ENCODE assay signal across 18 mouse cellular contexts in genomic region chr7:28412826-28413225, GRCm38 (mm10). TPM values are rescaled to one million over a fixed set of nuclear protein-coding genes. Genes with fewer than 3 reads are reported as not detected.
DNase-seq lines count a peak whose midpoint lies in the region; ATAC-seq and TF ChIP-seq lines count a peak whose summit lies in the region.
"Had no signal": no experiment of that assay in that cellular context is flagged by ENCODE, and none has a peak within 500 bp of the region (broad histone marks: within the 10 kb centered on the region; RNA-seq: fewer than 3 reads in every experiment).

No protein-coding gene starts in this region.

- no peak overlapping the region for H3K27ac ChIP-seq in heart, adult 2 months
- H3K27ac ChIP-seq in midbrain, postnatal 0 days (ENCODE audit: low read depth, low read length): no peak overlapping the region
- no peak overlapping the region for H3K27ac ChIP-seq in midbrain, embryonic 16.5 days (ENCODE audit: low read length)
- H3K27ac ChIP-seq: embryonic facial prominence, embryonic 10.5 days; midbrain, embryonic 15.5 days; neural tube, embryonic 13.5 days had no signal

- H3K4me1 ChIP-seq in heart, adult 2 months (ENCODE audit: control insufficient read depth, insufficient read depth, low read length): peaks cover 9% of the 10 kb centered on the region
- H3K4me1 ChIP-seq in midbrain, postnatal 0 days (ENCODE audit: insufficient read depth, low read length): no peaks in the 10 kb centered on the region
- H3K4me1 ChIP-seq in midbrain, embryonic 16.5 days (ENCODE audit: control insufficient read depth, insufficient read depth, low read length): no peaks in the 10 kb centered on the region
- H3K4me1 ChIP-seq: embryonic facial prominence, embryonic 10.5 days; midbrain, embryonic 15.5 days; neural tube, embryonic 13.5 days had no signal

- no peak for TF ChIP-seq EP300 in heart, adult 2 months (IDR thresholded peaks at IDR 0.05; ENCODE audit: insufficient read depth, low read depth, low read length)

- H3K4me2 ChIP-seq in midbrain, postnatal 0 days (ENCODE audit: low read depth, low read length, poor library complexity, severe bottlenecking): no peak overlapping the region
- H3K4me2 ChIP-seq in midbrain, embryonic 16.5 days (ENCODE audit: low read length): no peak overlapping the region
- H3K4me2 ChIP-seq: midbrain, embryonic 15.5 days; neural tube, embryonic 13.5 days had no signal

- 0 out of 2 replicates have a peak, but pooled peaks have one; percentile 15 for TF ChIP-seq CTCF in heart, adult 2 months (IDR thresholded peaks at IDR 0.05)
- peak; percentile 22; the same call in 1 of the 2 replicates for TF ChIP-seq CTCF in midbrain, postnatal 0 days (IDR thresholded peaks at IDR 0.05)

- H3K9me3 ChIP-seq in midbrain, postnatal 0 days (ENCODE audit: low read length): no peaks in the 10 kb centered on the region
- H3K9me3 ChIP-seq in midbrain, embryonic 16.5 days (replicated peaks; ENCODE audit: control insufficient read depth, low read length, poor library complexity, severe bottlenecking): no peaks in the 10 kb centered on the region
- H3K9me3 ChIP-seq: embryonic facial prominence, embryonic 10.5 days; midbrain, embryonic 15.5 days; neural tube, embryonic 13.5 days had no signal

- intact Hi-C loops in heart, adult 2 months (cut with DNase I): no loop called here
- intact Hi-C loops in heart, postnatal 10 days (cut with DNase I): no loop called here

- H3K4me3 ChIP-seq in heart, adult 2 months: no peak overlapping the region
- no peak overlapping the region for H3K4me3 ChIP-seq in midbrain, postnatal 0 days (ENCODE audit: low read depth, low read length)
- no peak overlapping the region for H3K4me3 ChIP-seq in midbrain, embryonic 16.5 days (ENCODE audit: low read depth, low read length)
- H3K4me3 ChIP-seq: embryonic facial prominence, embryonic 10.5 days; midbrain, embryonic 15.5 days; neural tube, embryonic 13.5 days had no signal

- ATAC-seq in midbrain, postnatal 0 days (ENCODE audit: low FRiP score): no peak
- ATAC-seq in midbrain, embryonic 16.5 days: no peak
- ATAC-seq: midbrain, embryonic 15.5 days had no signal

- DNase-seq in heart, adult 2 months: no peak
- no peak for DNase-seq in heart, postnatal 10 days
- no peak for DNase-seq in midbrain, postnatal 0 days (ENCODE audit: low spot score)
- peak; percentile 41 for DNase-seq in induced T-regulatory cell, adult 2 months (ENCODE audit: low read depth)
- DNase-seq in right cerebral cortex, postnatal 10 days (ENCODE audit: low spot score in 2 of 2): no peak
- DNase-seq in cerebellum, adult 8-10 months: no peak
- DNase-seq in kidney, postnatal 14 days: no peak
- DNase-seq: adrenal gland, postnatal 25 days; cerebellum, postnatal 14 days; gastrocnemius, postnatal 36 days; kidney, adult 2 months; layer of hippocampus, adult 9-11 months; liver; lung, postnatal 36 days had no signal

- WGBS in heart, adult 2 months: 70% methylated on average over 4 of the region's 4 CpGs
- WGBS in midbrain, postnatal 0 days: 88% methylated on average over 4 of the region's 4 CpGs
- 90% methylated on average over 4 of the region's 4 CpGs for WGBS in midbrain, embryonic 16.5 days

- H3K9ac ChIP-seq in heart, adult 2 months (ENCODE audit: low read depth, low read length): no peak overlapping the region
- no peak overlapping the region for H3K9ac ChIP-seq in midbrain, postnatal 0 days (replicated peaks; ENCODE audit: low read length, poor library complexity, severe bottlenecking)
- no peak overlapping the region for H3K9ac ChIP-seq in midbrain, embryonic 16.5 days (ENCODE audit: low read depth, low read length)
- H3K9ac ChIP-seq: midbrain, embryonic 15.5 days; neural tube, embryonic 13.5 days had no signal

- peaks cover 14% of the 10 kb centered on the region for H3K36me3 ChIP-seq in heart, adult 2 months (ENCODE audit: control insufficient read depth, insufficient read depth, low read length)
- peaks cover 48% of the 10 kb centered on the region for H3K36me3 ChIP-seq in midbrain, postnatal 0 days (ENCODE audit: insufficient read depth, low read length)
- H3K36me3 ChIP-seq in midbrain, embryonic 16.5 days (ENCODE audit: control insufficient read depth, insufficient read depth, low read length): peaks cover 45% of the 10 kb centered on the region

- no peak for TF ChIP-seq POLR2A in heart, adult 2 months (IDR thresholded peaks at IDR 0.05; ENCODE audit: insufficient read depth, low read depth, low read length)

- H3K27me3 ChIP-seq in heart, adult 2 months (ENCODE audit: control insufficient read depth, insufficient read depth, low read length): no peaks in the 10 kb centered on the region
- H3K27me3 ChIP-seq in midbrain, postnatal 0 days (ENCODE audit: insufficient read depth, low read length): no peaks in the 10 kb centered on the region
- no peaks in the 10 kb centered on the region for H3K27me3 ChIP-seq in midbrain, embryonic 16.5 days (ENCODE audit: control insufficient read depth, insufficient read depth, low read depth, low read length)
- H3K27me3 ChIP-seq: midbrain, embryonic 15.5 days; neural tube, embryonic 13.5 days had no signal

- no peaks in the 10 kb centered on the region for H3K79me2 ChIP-seq in heart, adult 2 months (replicated peaks; ENCODE audit: control insufficient read depth, insufficient read depth, low read length)

RNA-seq across cellular contexts. Expression of gene Paf1, which starts 20.1 kb away (rescaled TPM):
- 10 to 100 TPM; 41.3 to 42.1 TPM for total RNA-seq in heart, adult 2 months (2021)
- polyA plus RNA-seq in heart, adult 2 months (2012; rRNA removed): 63.8 and 67.0 TPM in 2 replicates
- 10 to 100 TPM; 41.7 to 51.2 TPM for total RNA-seq in heart, postnatal 10 days (2021)
- 80.3 and 84.2 TPM in 2 replicates for total RNA-seq in midbrain, postnatal 0 days (2014; rRNA removed)
- 89.3 and 90.0 TPM in 2 replicates for polyA plus RNA-seq in midbrain, postnatal 0 days (2015; fragmentation: Nextera tagmentation; extraction: Ambion mirVana)
- 96.1 and 109 TPM in 2 replicates for polyA plus RNA-seq in midbrain, embryonic 16.5 days (2015; fragmentation: Nextera tagmentation; extraction: Ambion mirVana)

RNA-seq across cellular contexts. Expression of gene Med29, which starts 20.3 kb away (rescaled TPM):
- total RNA-seq in heart, adult 2 months (2021): 10 to 100 TPM; 20.8 to 21.5 TPM
- polyA plus RNA-seq in heart, adult 2 months (2012; rRNA removed): 48.8 and 50.4 TPM in 2 replicates
- 10 to 100 TPM; 20.7 to 22.6 TPM for total RNA-seq in heart, postnatal 10 days (2021)
- 30.7 and 37.9 TPM in 2 replicates for total RNA-seq in midbrain, postnatal 0 days (2014; rRNA removed)
- 41.6 and 43.2 TPM in 2 replicates for polyA plus RNA-seq in midbrain, postnatal 0 days (2015; fragmentation: Nextera tagmentation; extraction: Ambion mirVana)
- polyA plus RNA-seq in midbrain, embryonic 16.5 days (2015; fragmentation: Nextera tagmentation; extraction: Ambion mirVana): 39.6 and 40.3 TPM in 2 replicates

RNA-seq across cellular contexts. Expression of gene Gmfg, which starts 24.4 kb away (rescaled TPM):
- total RNA-seq in heart, adult 2 months (2021): 1 to 10 TPM; 3.8 to 5.3 TPM
- 6.8 and 7.1 TPM in 2 replicates for polyA plus RNA-seq in heart, adult 2 months (2012; rRNA removed)
- 1 to 10 TPM; 7.6 to 8.7 TPM for total RNA-seq in heart, postnatal 10 days (2021)
- 4.3 TPM in 1 of 2 replicates, not detected in the other for total RNA-seq in midbrain, postnatal 0 days (2014; rRNA removed)
- 3.4 and 4.0 TPM in 2 replicates for polyA plus RNA-seq in midbrain, postnatal 0 days (2015; fragmentation: Nextera tagmentation; extraction: Ambion mirVana)
- 2.8 and 3.5 TPM in 2 replicates for polyA plus RNA-seq in midbrain, embryonic 16.5 days (2015; fragmentation: Nextera tagmentation; extraction: Ambion mirVana)

RNA-seq across cellular contexts. Expression of gene Zfp36, which starts 32.8 kb away (rescaled TPM):
- 10 to 100 TPM; 19.4 to 26.3 TPM for total RNA-seq in heart, adult 2 months (2021)
- polyA plus RNA-seq in heart, adult 2 months (2012; rRNA removed): 26.1 and 28.2 TPM in 2 replicates
- total RNA-seq in heart, postnatal 10 days (2021): 10 to 100 TPM; 12.7 to 15.8 TPM
- 3.0 and 4.1 TPM in 2 replicates for total RNA-seq in midbrain, postnatal 0 days (2014; rRNA removed)
- polyA plus RNA-seq in midbrain, postnatal 0 days (2015; fragmentation: Nextera tagmentation; extraction: Ambion mirVana): 2.9 and 3.4 TPM in 2 replicates
- 2.9 and 3.3 TPM in 2 replicates for polyA plus RNA-seq in midbrain, embryonic 16.5 days (2015; fragmentation: Nextera tagmentation; extraction: Ambion mirVana)

RNA-seq across cellular contexts. Expression of gene Lrfn1, which starts 39.0 kb away (rescaled TPM):
- under 1 TPM; 0.68 to 0.73 TPM for total RNA-seq in heart, adult 2 months (2021)
- 0.82 and 1.3 TPM in 2 replicates for polyA plus RNA-seq in heart, adult 2 months (2012; rRNA removed)
- total RNA-seq in heart, postnatal 10 days (2021): 1 to 10 TPM; 2.0 to 2.7 TPM
- 132 and 137 TPM in 2 replicates for total RNA-seq in midbrain, postnatal 0 days (2014; rRNA removed)
- polyA plus RNA-seq in midbrain, postnatal 0 days (2015; fragmentation: Nextera tagmentation; extraction: Ambion mirVana): 18.4 and 20.6 TPM in 2 replicates
- polyA plus RNA-seq in midbrain, embryonic 16.5 days (2015; fragmentation: Nextera tagmentation; extraction: Ambion mirVana): 13.9 and 15.0 TPM in 2 replicates
